Mouse (Mus musculus) small intestine, adult 2 months (tissue): ENCODE results near the gene Exoc6. TPM values are rescaled to one million over a fixed set of nuclear protein-coding genes. Genes with fewer than 3 reads are reported as not detected.

Experiments
- H3K27ac ChIP-seq: fragments of 200-500 bp; 2 replicates; pipeline ENCODE4 v1.5.1; 2012; ENCODE audit warnings: low read depth, low read length, control low read depth, inconsistent platforms; ENCODE audit not compliant: insufficient read depth
- H3K27me3 ChIP-seq: fragments of 200-500 bp; 2 replicates; pipeline ENCODE4 v1.6.1; 2012; ENCODE audit warnings: mild to moderate bottlenecking, moderate library complexity, low read length, inconsistent platforms; ENCODE audit not compliant: control insufficient read depth, insufficient read depth
- H3K36me3 ChIP-seq: fragments of 200-500 bp; 2 replicates; pipeline ENCODE4 v1.6.1; 2012; ENCODE audit warnings: mild to moderate bottlenecking, low read length, control low read depth, inconsistent platforms; ENCODE audit not compliant: control insufficient read depth, insufficient read depth
- H3K4me1 ChIP-seq: fragments of 200-500 bp; 2 replicates; pipeline ENCODE4 v1.6.1; 2012; ENCODE audit warnings: low read length, inconsistent platforms, mixed read lengths; ENCODE audit not compliant: control insufficient read depth, insufficient read depth, insufficient read length
- H3K4me3 ChIP-seq: fragments of 200-500 bp; 2 replicates; pipeline ENCODE4 v1.5.1; 2012; ENCODE audit warnings: low read depth, mild to moderate bottlenecking, control low read depth, inconsistent platforms, low read length, moderate library complexity
- CTCF ChIP-seq: fragments of 200-500 bp; IDR thresholded peaks from 2 replicates; pipeline ENCODE4 v1.5.1; 2012; ENCODE audit warnings: low read depth, mild to moderate bottlenecking, control low read depth, inconsistent platforms, low read length, moderate library complexity, mixed read lengths; ENCODE audit not compliant: insufficient replicate concordance, insufficient read length; ENCODE audit errors: extremely low read depth
- POLR2A ChIP-seq: fragments of 200-500 bp; IDR thresholded peaks from 2 replicates; pipeline ENCODE4 v1.6.1; 2012; ENCODE audit warnings: low read depth, mild to moderate bottlenecking, control low read depth, inconsistent platforms, low read length, moderate library complexity
- WGBS: fragments of 180-500 bp; shearing (Covaris S2); methylation state at CpG from one replicate; pipeline ENCODE4 v1.1.7; 2018; 5-methylcytosine and 5-hydroxymethylcytosine counted together
- polyA plus RNA-seq: library from polyadenylated mRNA; depleted of rRNA; stranded (reverse); fragments of >200 nt; gene quantifications from 2 replicates; pipeline ENCODE4 v1.2.3, GENCODE M21; 2012; rRNA removed

Gene Exoc6
- polyA plus RNA-seq = 2.3 and 5.3 TPM in 2 replicates

DNA sequence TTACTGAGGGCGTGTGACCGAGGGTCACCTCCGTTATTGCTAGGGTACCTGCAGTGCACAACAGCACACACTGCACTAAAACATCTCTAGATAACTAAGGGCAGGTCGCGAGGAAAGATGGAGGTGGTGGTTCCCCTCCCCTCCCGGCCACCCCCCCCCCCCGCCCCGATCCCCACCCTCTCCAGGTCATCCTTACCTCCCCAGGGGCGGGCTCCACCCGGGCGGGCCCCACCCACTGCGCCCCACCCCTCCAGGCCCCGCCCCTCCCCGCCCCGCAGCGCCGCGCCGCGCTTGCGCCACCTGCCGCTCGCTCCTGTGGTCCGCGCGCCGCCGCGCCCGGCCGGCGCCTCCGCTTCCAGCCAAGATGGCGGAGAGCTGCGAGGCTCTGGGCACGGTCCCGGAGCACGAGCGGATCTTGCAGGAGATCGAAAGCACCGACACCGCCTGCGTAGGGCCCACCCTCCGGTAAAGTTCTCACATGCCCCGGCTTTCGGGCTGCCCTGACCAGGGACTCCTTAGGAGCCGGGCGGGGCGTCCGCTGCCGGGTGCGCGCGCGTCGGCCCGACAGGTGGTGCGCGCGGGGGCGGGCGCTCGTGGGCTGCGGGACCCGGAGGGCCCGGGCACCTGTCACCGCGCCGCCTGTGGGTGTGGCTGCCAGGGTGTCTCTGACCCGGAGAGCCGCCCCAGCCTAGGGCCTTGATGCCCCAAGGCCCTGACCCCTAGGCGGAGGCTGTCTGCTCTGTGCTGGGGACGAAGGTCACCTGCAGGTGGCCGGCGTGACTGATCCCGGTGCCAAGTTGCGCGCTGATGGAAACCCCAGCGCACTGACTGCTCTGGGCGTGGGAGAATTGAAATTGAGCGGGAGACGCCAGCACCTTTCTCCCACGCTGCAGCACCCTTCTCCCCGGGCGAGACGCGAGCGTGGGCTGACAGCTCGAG lies at the start of gene Exoc6:
TSS of gene Exoc6 (plus strand) at position 318 of the 939 bp plus-strand sequence.
- TF ChIP-seq CTCF (no peak), POLR2A (peak; percentile 63; the same call in 1 of the 2 replicates)
- Histone ChIP-seq H3K4me3 (peak within 1 kb of the TSS; percentile 68), H3K27me3 (no peaks in the 10 kb centered on the region), H3K36me3 (no peaks in the 10 kb centered on the region), H3K4me1 (peaks cover 7% of the 10 kb centered on the region; the same call in 1 of the 2 replicates), H3K27ac (peak within 1 kb of the TSS; percentile 90)
- 1% methylated on average over 79 of the region's 89 CpGs for WGBS

DNA sequence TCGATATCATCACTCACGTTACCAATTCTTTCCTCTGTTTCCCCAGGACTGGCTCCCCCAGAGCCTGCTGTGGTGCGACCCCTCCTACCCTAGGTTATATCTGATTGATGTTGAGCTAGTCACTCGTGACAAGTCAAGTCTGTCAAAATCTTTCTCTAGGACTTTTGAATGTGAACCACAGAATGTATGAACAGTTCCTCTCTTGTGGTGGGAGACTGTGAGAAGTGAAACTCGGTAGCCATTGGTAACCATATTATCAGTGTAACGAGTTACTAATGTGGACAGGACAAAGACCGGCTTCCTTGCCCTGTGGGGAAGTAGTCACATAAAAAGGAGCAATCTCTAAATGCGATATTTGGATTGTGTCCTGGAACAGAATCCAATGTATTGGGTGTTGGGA lies 47.2 kb upstream of the Exoc6 start:
- no peaks in the 10 kb centered on the region for H3K27me3 ChIP-seq
- WGBS = 72% methylated on average over 8 of the region's 8 CpGs
- H3K27ac ChIP-seq = peak overlapping the region; percentile 28; the same call in 1 of the 2 replicates
- no peak overlapping the region for H3K4me3 ChIP-seq
- no peaks in the 10 kb centered on the region for H3K4me1 ChIP-seq
- no peaks in the 10 kb centered on the region for H3K36me3 ChIP-seq
- TF ChIP-seq CTCF (no peak), POLR2A (no peak)

DNA sequence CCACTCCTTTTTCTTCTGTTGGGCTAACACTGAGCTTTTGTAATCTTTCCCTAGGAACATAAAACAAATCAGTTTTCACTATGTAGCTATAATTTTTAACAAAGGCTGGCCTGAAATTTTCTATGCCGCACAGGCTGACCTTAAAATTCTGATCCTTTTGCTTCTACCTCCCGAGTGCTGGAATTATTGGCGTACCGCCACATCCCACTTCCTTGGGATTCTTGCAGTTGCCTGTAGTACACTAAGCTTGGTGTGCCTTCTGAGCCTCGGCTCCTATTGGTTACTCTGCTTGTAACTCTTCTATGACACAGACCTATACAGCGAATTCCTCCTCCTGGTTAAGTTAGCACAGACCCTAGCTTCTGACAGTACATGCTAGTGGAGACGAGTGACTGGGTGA lies 44.2 kb upstream of the Exoc6 start:
- TF ChIP-seq POLR2A (no peak), CTCF (no peak)
- no peak overlapping the region for H3K27ac ChIP-seq
- no peaks in the 10 kb centered on the region for H3K36me3 ChIP-seq
- H3K4me3 ChIP-seq = no peak overlapping the region
- WGBS = 59% methylated on average over 7 of the region's 7 CpGs
- peaks cover 3% of the 10 kb centered on the region; the same call in 1 of the 2 replicates for H3K4me1 ChIP-seq
- no peaks in the 10 kb centered on the region for H3K27me3 ChIP-seq

DNA sequence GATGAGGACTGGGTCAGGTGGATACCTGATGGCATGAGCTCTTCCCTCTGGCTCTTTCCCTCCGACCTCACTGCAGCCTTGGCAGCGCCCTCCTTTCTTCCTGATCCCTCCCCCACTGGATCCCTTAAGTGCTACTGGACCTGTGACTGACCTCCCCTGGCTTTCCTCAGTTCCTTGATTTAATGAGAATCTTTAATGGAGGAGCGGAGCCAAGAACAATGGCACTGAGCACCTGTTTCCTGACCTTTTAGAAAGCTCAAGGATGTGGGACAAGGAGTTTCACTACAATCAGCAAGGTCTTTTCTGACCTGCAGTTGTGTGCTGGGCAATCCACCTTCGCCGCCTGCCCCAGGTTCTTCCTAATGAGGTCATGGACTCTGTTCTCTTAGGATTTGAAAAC lies 43.6 kb upstream of the Exoc6 start:
- 65% methylated on average over 5 of the region's 5 CpGs for WGBS
- TF ChIP-seq CTCF (no peak), POLR2A (no peak)
- Histone ChIP-seq H3K27me3 (no peaks in the 10 kb centered on the region), H3K4me1 (peaks cover 3% of the 10 kb centered on the region; the same call in 1 of the 2 replicates), H3K36me3 (no peaks in the 10 kb centered on the region), H3K27ac (no peak overlapping the region), H3K4me3 (no peak overlapping the region)

DNA sequence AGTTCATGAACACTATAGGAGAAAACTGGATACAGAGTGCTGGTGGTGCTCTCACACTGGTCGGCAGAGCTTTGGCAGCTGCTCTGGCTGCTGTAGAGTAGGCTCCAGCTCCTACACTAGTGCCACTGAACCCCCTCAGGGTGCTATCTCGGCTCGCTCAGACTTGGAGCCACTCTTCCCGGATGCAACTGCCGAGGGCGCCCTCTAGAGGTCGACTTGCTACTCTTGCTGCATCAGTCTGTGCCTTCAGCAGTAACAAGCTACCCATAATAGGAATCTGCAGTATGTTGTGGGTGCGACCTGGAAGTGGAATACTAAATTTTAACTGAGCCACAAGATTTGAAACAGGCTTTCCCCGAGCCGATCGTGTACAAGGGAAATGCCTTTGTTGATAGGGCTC lies 40.5 kb upstream of the Exoc6 start:
- 10% methylated on average over 11 of the region's 11 CpGs for WGBS
- Histone ChIP-seq H3K27me3 (no peaks in the 10 kb centered on the region), H3K36me3 (no peaks in the 10 kb centered on the region), H3K4me1 (peaks cover 3% of the 10 kb centered on the region; the same call in 1 of the 2 replicates), H3K27ac (no peak overlapping the region), H3K4me3 (no peak overlapping the region)
- TF ChIP-seq POLR2A = no peak
- peak; percentile 72; the same call in 1 of the 2 replicates for TF ChIP-seq CTCF

DNA sequence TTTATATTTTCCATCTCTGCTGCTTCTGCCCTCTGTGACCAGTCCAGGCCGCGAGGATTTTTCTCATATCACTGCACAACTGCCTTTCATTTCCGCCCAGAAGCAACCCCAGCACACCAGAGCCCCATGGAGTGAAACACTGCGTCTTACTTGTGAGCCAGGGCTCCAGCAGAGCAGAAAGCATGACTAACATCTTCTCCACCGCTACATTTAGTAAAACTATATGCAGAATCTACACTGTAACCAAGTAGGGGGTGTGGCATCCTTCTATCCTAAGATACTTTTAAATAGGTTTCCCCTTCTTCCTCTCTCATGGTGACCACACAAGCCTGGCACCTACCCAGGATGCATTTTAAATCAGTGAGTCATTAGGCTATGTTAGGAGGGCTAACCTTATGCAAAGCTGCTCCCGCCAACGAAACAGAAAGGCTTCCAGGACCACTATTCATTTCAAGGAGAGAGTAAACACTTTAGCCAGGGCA lies 35.4 kb upstream of the Exoc6 start:
- Histone ChIP-seq H3K27ac (no peak overlapping the region), H3K4me3 (no peak overlapping the region), H3K4me1 (peaks cover 2% of the 10 kb centered on the region; the same call in 1 of the 2 replicates), H3K27me3 (no peaks in the 10 kb centered on the region), H3K36me3 (no peaks in the 10 kb centered on the region)
- 17% methylated on average over 7 of the region's 7 CpGs for WGBS
- no peak for TF ChIP-seq CTCF
- no peak for TF ChIP-seq POLR2A

DNA sequence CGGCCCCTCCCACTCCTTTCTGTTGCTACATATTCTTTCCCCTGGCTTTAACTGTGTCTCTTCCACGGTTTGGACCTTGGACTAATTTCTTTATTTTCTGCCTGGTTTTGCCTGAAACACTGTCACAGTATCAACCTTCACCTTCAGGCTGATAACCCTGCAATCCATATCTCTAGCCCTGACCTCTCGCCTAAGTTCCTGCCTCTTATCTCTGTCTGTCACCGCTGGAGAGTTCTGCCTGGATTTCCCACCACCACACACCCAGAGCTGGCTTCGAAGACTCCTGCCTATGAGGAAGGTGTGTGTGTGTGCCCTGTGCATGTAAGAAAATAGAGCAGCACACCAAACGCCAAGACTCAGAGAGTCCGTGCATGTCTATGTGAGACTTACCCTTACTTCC lies 32.8 kb upstream of the Exoc6 start:
- Histone ChIP-seq H3K4me1 (peaks cover 6% of the 10 kb centered on the region; the same call in 1 of the 2 replicates), H3K4me3 (no peak overlapping the region), H3K27ac (no peak overlapping the region), H3K36me3 (no peaks in the 10 kb centered on the region), H3K27me3 (no peaks in the 10 kb centered on the region)
- whole genome bisulfite sequencing = 29% methylated on average over 7 of the region's 7 CpGs
- TF ChIP-seq CTCF (no peak), POLR2A (no peak)
